Mouse (Mus musculus): ENCODE measurements around the gene Ngrn. TPM values are rescaled to one million over a fixed set of nuclear protein-coding genes. Genes with fewer than 3 reads are reported as not detected.

The Ngrn gene
- total and polyA plus RNA-seq, 2 experiments: 16.8 to 29.7 TPM

GRCm38 (mm10) chr7:80218666-80219065 lies 42.3 kb upstream of the Ngrn start:
- H3K79me2 ChIP-seq (ENCODE audit: control insufficient read depth, insufficient read depth, low read length): no peaks in the 10 kb centered on the region
- 94% methylated on average over 9 of the region's 9 CpGs for WGBS
- no peak overlapping the region for H3K9ac ChIP-seq (ENCODE audit: low read depth, low read length)
- no peaks in the 10 kb centered on the region for H3K27me3 ChIP-seq (ENCODE audit: control insufficient read depth, insufficient read depth, low read length)
- no peaks in the 10 kb centered on the region for H3K4me1 ChIP-seq (ENCODE audit: control insufficient read depth, insufficient read depth, low read length)
- no peak overlapping the region for H3K27ac ChIP-seq (replicated peaks; ENCODE audit: insufficient read depth, low read depth, low read length)
- DNase-seq (ENCODE audit: extremely low read depth, low read depth, low spot score): no peak
- TF ChIP-seq POLR2A (IDR thresholded peaks at IDR 0.05; ENCODE audit: extremely low read depth, insufficient read depth, low read length) (no peak), CTCF (IDR thresholded peaks at IDR 0.05; ENCODE audit: low read depth, low read length) (no peak)
- H3K4me3 ChIP-seq (ENCODE audit: insufficient read depth, low read depth, low read length): no peak overlapping the region
- peaks cover 17% of the 10 kb centered on the region; the same call in 1 of the 2 replicates for H3K36me3 ChIP-seq (ENCODE audit: control insufficient read depth, insufficient read depth, low read length)

- Histone ChIP-seq H3K79me2 (ENCODE audit: control insufficient read depth, insufficient read depth, low read length) (no peaks in the 10 kb centered on the region), H3K9ac (ENCODE audit: low read depth, low read length) (no peak overlapping the region), H3K36me3 (ENCODE audit: control insufficient read depth, insufficient read depth, low read length) (peaks cover 20% of the 10 kb centered on the region; the same call in 1 of the 2 replicates), H3K4me1 (ENCODE audit: control insufficient read depth, insufficient read depth, low read length) (no peaks in the 10 kb centered on the region), H3K27me3 (ENCODE audit: control insufficient read depth, insufficient read depth, low read length) (no peaks in the 10 kb centered on the region), H3K27ac (replicated peaks; ENCODE audit: insufficient read depth, low read depth, low read length) (no peak overlapping the region), H3K4me3 (ENCODE audit: insufficient read depth, low read depth, low read length) (no peak overlapping the region)
- no peak for DNase-seq (ENCODE audit: extremely low read depth, low read depth, low spot score)
- TF ChIP-seq POLR2A (IDR thresholded peaks at IDR 0.05; ENCODE audit: extremely low read depth, insufficient read depth, low read length) (no peak), CTCF (IDR thresholded peaks at IDR 0.05; ENCODE audit: low read depth, low read length) (no peak)
- WGBS: 98% methylated on average over 9 of the region's 9 CpGs
These were observed 40.7 kb upstream of the Ngrn start for GRCm38 (mm10) chr7:80220237-80220797.

- no peaks in the 10 kb centered on the region for H3K79me2 ChIP-seq (ENCODE audit: control insufficient read depth, insufficient read depth, low read length)
- 86% methylated on average over 4 of the region's 4 CpGs for WGBS
These were observed 39.8 kb upstream of the Ngrn start for GRCm38 (mm10) chr7:80221179-80221750.

GRCm38 (mm10) chr7:80227065-80227464 lies 34.0 kb upstream of the Ngrn start:
- no peak for DNase-seq (ENCODE audit: extremely low read depth, low read depth, low spot score)
- H3K9ac ChIP-seq (ENCODE audit: low read depth, low read length): no peak overlapping the region
- peaks cover 7% of the 10 kb centered on the region; the same call in 1 of the 2 replicates for H3K79me2 ChIP-seq (ENCODE audit: control insufficient read depth, insufficient read depth, low read length)
- peaks cover 4% of the 10 kb centered on the region for H3K4me1 ChIP-seq (ENCODE audit: control insufficient read depth, insufficient read depth, low read length)
- no peak overlapping the region for H3K27ac ChIP-seq (replicated peaks; ENCODE audit: insufficient read depth, low read depth, low read length)
- no peaks in the 10 kb centered on the region for H3K27me3 ChIP-seq (ENCODE audit: control insufficient read depth, insufficient read depth, low read length)
- TF ChIP-seq POLR2A (IDR thresholded peaks at IDR 0.05; ENCODE audit: extremely low read depth, insufficient read depth, low read length) (no peak), CTCF (IDR thresholded peaks at IDR 0.05; ENCODE audit: low read depth, low read length) (peak; percentile 35)
- WGBS: 96% methylated on average over 4 of the region's 4 CpGs
- peaks cover 16% of the 10 kb centered on the region for H3K36me3 ChIP-seq (ENCODE audit: control insufficient read depth, insufficient read depth, low read length)
- H3K4me3 ChIP-seq (ENCODE audit: insufficient read depth, low read depth, low read length): no peak overlapping the region

More at GRCm38 (mm10) chr7:80221179-80221750, 39.8 kb upstream of the Ngrn start:
- TF ChIP-seq CTCF (IDR thresholded peaks at IDR 0.05; ENCODE audit: low read depth, low read length): no peak
- no peak for TF ChIP-seq POLR2A (IDR thresholded peaks at IDR 0.05; ENCODE audit: extremely low read depth, insufficient read depth, low read length)
- Histone ChIP-seq H3K27ac (replicated peaks; ENCODE audit: insufficient read depth, low read depth, low read length) (no peak overlapping the region), H3K36me3 (ENCODE audit: control insufficient read depth, insufficient read depth, low read length) (peaks cover 25% of the 10 kb centered on the region; the same call in 1 of the 2 replicates), H3K4me1 (ENCODE audit: control insufficient read depth, insufficient read depth, low read length) (no peaks in the 10 kb centered on the region), H3K4me3 (ENCODE audit: insufficient read depth, low read depth, low read length) (no peak overlapping the region), H3K27me3 (ENCODE audit: control insufficient read depth, insufficient read depth, low read length) (no peaks in the 10 kb centered on the region), H3K9ac (ENCODE audit: low read depth, low read length) (no peak overlapping the region)
- no peak for DNase-seq (ENCODE audit: extremely low read depth, low read depth, low spot score)

GRCm38 (mm10) chr7:80230196-80230595 lies 30.8 kb upstream of the Ngrn start:
- no peak overlapping the region for H3K27ac ChIP-seq (replicated peaks; ENCODE audit: insufficient read depth, low read depth, low read length)
- no peak overlapping the region for H3K4me3 ChIP-seq (ENCODE audit: insufficient read depth, low read depth, low read length)
- H3K27me3 ChIP-seq (ENCODE audit: control insufficient read depth, insufficient read depth, low read length): no peaks in the 10 kb centered on the region
- H3K79me2 ChIP-seq (ENCODE audit: control insufficient read depth, insufficient read depth, low read length): peaks cover 10% of the 10 kb centered on the region; the same call in 1 of the 2 replicates
- TF ChIP-seq CTCF (IDR thresholded peaks at IDR 0.05; ENCODE audit: low read depth, low read length): no peak
- TF ChIP-seq POLR2A (IDR thresholded peaks at IDR 0.05; ENCODE audit: extremely low read depth, insufficient read depth, low read length): no peak
- peaks cover 9% of the 10 kb centered on the region for H3K4me1 ChIP-seq (ENCODE audit: control insufficient read depth, insufficient read depth, low read length)
- 80% methylated on average over 6 of the region's 6 CpGs for WGBS
- no peak for DNase-seq (ENCODE audit: extremely low read depth, low read depth, low spot score)
- peaks cover 11% of the 10 kb centered on the region for H3K36me3 ChIP-seq (ENCODE audit: control insufficient read depth, insufficient read depth, low read length)
- H3K9ac ChIP-seq (ENCODE audit: low read depth, low read length): no peak overlapping the region

- H3K4me3 ChIP-seq (ENCODE audit: insufficient read depth, low read depth, low read length): peak overlapping the region; percentile 67
- H3K9ac ChIP-seq (ENCODE audit: low read depth, low read length): peak overlapping the region; percentile 83
- peaks cover 4% of the 10 kb centered on the region for H3K36me3 ChIP-seq (ENCODE audit: control insufficient read depth, insufficient read depth, low read length)
- peak; percentile 87 for DNase-seq (ENCODE audit: extremely low read depth, low read depth, low spot score)
- TF ChIP-seq POLR2A (IDR thresholded peaks at IDR 0.05; ENCODE audit: extremely low read depth, insufficient read depth, low read length) (no peak), CTCF (IDR thresholded peaks at IDR 0.05; ENCODE audit: low read depth, low read length) (no peak)
- peaks cover 9% of the 10 kb centered on the region for H3K4me1 ChIP-seq (ENCODE audit: control insufficient read depth, insufficient read depth, low read length)
- no peaks in the 10 kb centered on the region for H3K27me3 ChIP-seq (ENCODE audit: control insufficient read depth, insufficient read depth, low read length)
- H3K27ac ChIP-seq (replicated peaks; ENCODE audit: insufficient read depth, low read depth, low read length): peak overlapping the region; percentile 74
- peaks cover 13% of the 10 kb centered on the region; the same call in 1 of the 2 replicates for H3K79me2 ChIP-seq (ENCODE audit: control insufficient read depth, insufficient read depth, low read length)
- WGBS: under 1% methylated on average over 29 of the region's 29 CpGs
These were observed 29.0 kb upstream of the Ngrn start for GRCm38 (mm10) chr7:80231971-80232488.

All from liver, adult 2 months (tissue).